Mouse (Mus musculus) forebrain, embryonic 13.5 days (tissue): ENCODE results near the gene Dlgap1. TPM values are rescaled to one million over a fixed set of nuclear protein-coding genes. Genes with fewer than 3 reads are reported as not detected.

Experiments used
- ATAC-seq: fragments of 200-750 bp; cut with Nextera tagmentation; 2 replicates; pipeline ENCODE4 v1.8.0; 2017
- H3K27ac ChIP-seq: fragments of 300-500 bp; sonication (generic); 2 replicates; pipeline ENCODE4 v1.5.1; 2015; ENCODE audit warnings: inconsistent platforms, mild to moderate bottlenecking, moderate library complexity
- H3K27me3 ChIP-seq: fragments of 300-500 bp; sonication (generic); 2 replicates; pipeline ENCODE4 v1.6.1; 2015; ENCODE audit warnings: mild to moderate bottlenecking, inconsistent platforms
- H3K36me3 ChIP-seq: fragments of 300-500 bp; sonication (generic); 2 replicates; pipeline ENCODE4 v1.6.1; 2015; ENCODE audit warnings: mild to moderate bottlenecking, inconsistent platforms; ENCODE audit not compliant: poor library complexity, severe bottlenecking
- H3K4me1 ChIP-seq: fragments of 300-500 bp; sonication (generic); 2 replicates; pipeline ENCODE4 v1.6.1; 2015; ENCODE audit warnings: inconsistent platforms
- H3K4me2 ChIP-seq: fragments of 300-500 bp; sonication (generic); 2 replicates; pipeline ENCODE4 v1.6.1; 2015; ENCODE audit warnings: inconsistent platforms, mild to moderate bottlenecking, moderate library complexity
- H3K4me3 ChIP-seq: fragments of 300-500 bp; sonication (generic); 2 replicates; pipeline ENCODE4 v1.5.1; 2015; ENCODE audit warnings: mild to moderate bottlenecking, inconsistent platforms
- H3K9ac ChIP-seq: fragments of 300-500 bp; sonication (generic); 2 replicates; pipeline ENCODE4 v1.6.1; 2015; ENCODE audit warnings: mild to moderate bottlenecking, inconsistent platforms
- H3K9me3 ChIP-seq: fragments of 300-500 bp; sonication (generic); replicated peaks from 2 replicates; pipeline ENCODE4 v1.6.1; 2016; ENCODE audit warnings: inconsistent platforms
- WGBS: fragments of 180-500 bp; shearing (Covaris S2); methylation state at CpG from one replicate; pipeline ENCODE4 v1.1.7; 2015; 5-methylcytosine and 5-hydroxymethylcytosine counted together
- polyA plus RNA-seq: library from polyadenylated mRNA; unstranded; fragments of >200 nt; fragmentation: Nextera tagmentation; extraction: Ambion mirVana; gene quantifications from 2 replicates; pipeline ENCODE4 v1.2.1, GENCODE M21; 2015

Gene Dlgap1
- polyA plus RNA-seq, 1 experiment from 2014 or later: 9.3 TPM

GRCm38 (mm10) chr17:70613897-70614296 is 645.0 kb downstream of the Dlgap1 start:
- Histone ChIP-seq H3K4me2 (no peak overlapping the region), H3K9ac (no peak overlapping the region), H3K27me3 (no peaks in the 10 kb centered on the region), H3K36me3 (no peaks in the 10 kb centered on the region), H3K27ac (no peak overlapping the region), H3K9me3 (no peaks in the 10 kb centered on the region), H3K4me3 (no peak overlapping the region), H3K4me1 (no peaks in the 10 kb centered on the region)
- WGBS: 92% methylated on average over 7 of the region's 7 CpGs
- no peak for ATAC-seq

- no peak overlapping the region for H3K9ac ChIP-seq
- no peaks in the 10 kb centered on the region for H3K27me3 ChIP-seq
- H3K4me3 ChIP-seq: no peak overlapping the region
- no peaks in the 10 kb centered on the region for H3K36me3 ChIP-seq
- no peaks in the 10 kb centered on the region for H3K9me3 ChIP-seq
- no peaks in the 10 kb centered on the region for H3K4me1 ChIP-seq
- no peak overlapping the region for H3K27ac ChIP-seq
- 79% methylated on average over 5 of the region's 5 CpGs for WGBS
- no peak overlapping the region for H3K4me2 ChIP-seq
- ATAC-seq: peak; percentile 13; the same call in 1 of the 2 replicates
Measured at GRCm38 (mm10) chr17:70614407-70615060, 645.7 kb downstream of the Dlgap1 start.

- no peaks in the 10 kb centered on the region for H3K9me3 ChIP-seq
- ATAC-seq: no peak
- no peak overlapping the region for H3K4me3 ChIP-seq
- 68% methylated on average over 8 of the region's 8 CpGs for WGBS
- H3K27ac ChIP-seq: no peak overlapping the region
- H3K27me3 ChIP-seq: no peaks in the 10 kb centered on the region
- H3K4me1 ChIP-seq: no peaks in the 10 kb centered on the region
- no peak overlapping the region for H3K9ac ChIP-seq
- H3K36me3 ChIP-seq: no peaks in the 10 kb centered on the region
- H3K4me2 ChIP-seq: no peak overlapping the region
Measured at GRCm38 (mm10) chr17:70622493-70622892, 653.6 kb downstream of the Dlgap1 start.

- Histone ChIP-seq H3K27ac (no peak overlapping the region), H3K36me3 (no peaks in the 10 kb centered on the region), H3K27me3 (no peaks in the 10 kb centered on the region), H3K9me3 (no peaks in the 10 kb centered on the region), H3K4me1 (peaks cover 9% of the 10 kb centered on the region), H3K4me2 (no peak overlapping the region), H3K4me3 (no peak overlapping the region), H3K9ac (no peak overlapping the region)
- ATAC-seq: no peak
- WGBS: 95% methylated on average over 9 of the region's 9 CpGs
Measured at GRCm38 (mm10) chr17:70626396-70626795, 657.5 kb downstream of the Dlgap1 start.

GRCm38 (mm10) chr17:70626925-70627324 is 658.1 kb downstream of the Dlgap1 start:
- WGBS: 87% methylated on average over 6 of the region's 6 CpGs
- ATAC-seq: no peak

GRCm38 (mm10) chr17:70629653-70630378 is 660.9 kb downstream of the Dlgap1 start:
- Histone ChIP-seq H3K9ac (no peak overlapping the region), H3K4me1 (peaks cover 9% of the 10 kb centered on the region), H3K27me3 (no peaks in the 10 kb centered on the region), H3K9me3 (no peaks in the 10 kb centered on the region), H3K36me3 (no peaks in the 10 kb centered on the region), H3K27ac (no peak overlapping the region), H3K4me3 (no peak overlapping the region), H3K4me2 (no peak overlapping the region)
- ATAC-seq: peak; percentile 19; the same call in 1 of the 2 replicates
- WGBS: 62% methylated on average over 6 of the region's 6 CpGs

More at GRCm38 (mm10) chr17:70626925-70627324, 658.1 kb downstream of the Dlgap1 start:
- Histone ChIP-seq H3K9ac (no peak overlapping the region), H3K4me3 (no peak overlapping the region), H3K36me3 (no peaks in the 10 kb centered on the region), H3K4me1 (peaks cover 9% of the 10 kb centered on the region), H3K27me3 (no peaks in the 10 kb centered on the region), H3K9me3 (no peaks in the 10 kb centered on the region), H3K4me2 (no peak overlapping the region), H3K27ac (no peak overlapping the region)

- Histone ChIP-seq H3K27ac (peak overlapping the region; percentile 25), H3K9ac (no peak overlapping the region), H3K4me3 (no peak overlapping the region), H3K9me3 (no peaks in the 10 kb centered on the region), H3K27me3 (no peaks in the 10 kb centered on the region), H3K4me2 (peak overlapping the region; percentile 42), H3K36me3 (no peaks in the 10 kb centered on the region), H3K4me1 (peaks cover 9% of the 10 kb centered on the region)
- 9% methylated on average over 9 of the region's 9 CpGs for WGBS
- ATAC-seq: peak; percentile 93
Measured at GRCm38 (mm10) chr17:70633181-70633944, 664.5 kb downstream of the Dlgap1 start.

- H3K4me1 ChIP-seq: no peaks in the 10 kb centered on the region
Measured at GRCm38 (mm10) chr17:70643211-70643610, 674.3 kb downstream of the Dlgap1 start.

GRCm38 (mm10) chr17:70646641-70647040 is 677.8 kb downstream of the Dlgap1 start:
- H3K4me2 ChIP-seq: no peak overlapping the region
- no peak overlapping the region for H3K27ac ChIP-seq
- no peaks in the 10 kb centered on the region for H3K4me1 ChIP-seq
- no peak overlapping the region for H3K9ac ChIP-seq
- no peaks in the 10 kb centered on the region for H3K27me3 ChIP-seq
- H3K9me3 ChIP-seq: peaks cover 7% of the 10 kb centered on the region
- 62% methylated on average over 4 of the region's 4 CpGs for WGBS
- no peak for ATAC-seq
- H3K4me3 ChIP-seq: no peak overlapping the region
- H3K36me3 ChIP-seq: no peaks in the 10 kb centered on the region

More at GRCm38 (mm10) chr17:70643211-70643610, 674.3 kb downstream of the Dlgap1 start:
- Histone ChIP-seq H3K36me3 (no peaks in the 10 kb centered on the region), H3K27me3 (no peaks in the 10 kb centered on the region), H3K27ac (no peak overlapping the region), H3K9me3 (no peaks in the 10 kb centered on the region; the same call in 1 of the 2 replicates), H3K4me2 (no peak overlapping the region), H3K9ac (no peak overlapping the region), H3K4me3 (no peak overlapping the region)
- ATAC-seq: no peak
- 79% methylated on average over 1 of the region's 1 CpGs for WGBS

- no peaks in the 10 kb centered on the region for H3K4me1 ChIP-seq
- H3K4me2 ChIP-seq: no peak overlapping the region
- H3K9ac ChIP-seq: no peak overlapping the region
- no peak for ATAC-seq
- no peak overlapping the region for H3K4me3 ChIP-seq
- no peaks in the 10 kb centered on the region for H3K27me3 ChIP-seq
- no peaks in the 10 kb centered on the region for H3K36me3 ChIP-seq
- H3K9me3 ChIP-seq: no peaks in the 10 kb centered on the region
- no peak overlapping the region for H3K27ac ChIP-seq
- 89% methylated on average over 3 of the region's 3 CpGs for WGBS
Measured at GRCm38 (mm10) chr17:70661382-70661781, 692.5 kb downstream of the Dlgap1 start.

GRCm38 (mm10) chr17:70663992-70664391 is 695.1 kb downstream of the Dlgap1 start:
- H3K4me2 ChIP-seq: no peak overlapping the region
- H3K9ac ChIP-seq: no peak overlapping the region
- H3K4me1 ChIP-seq: no peaks in the 10 kb centered on the region
- no peak overlapping the region for H3K27ac ChIP-seq
- no peaks in the 10 kb centered on the region for H3K9me3 ChIP-seq
- H3K36me3 ChIP-seq: no peaks in the 10 kb centered on the region
- no peaks in the 10 kb centered on the region for H3K27me3 ChIP-seq
- no peak overlapping the region for H3K4me3 ChIP-seq
- WGBS: 84% methylated on average over 6 of the region's 6 CpGs
- no peak for ATAC-seq

- no peak overlapping the region for H3K9ac ChIP-seq
- no peak overlapping the region for H3K27ac ChIP-seq
- no peak overlapping the region for H3K4me2 ChIP-seq
- H3K4me3 ChIP-seq: no peak overlapping the region
- no peaks in the 10 kb centered on the region for H3K4me1 ChIP-seq
- ATAC-seq: no peak
- no peaks in the 10 kb centered on the region for H3K36me3 ChIP-seq
- H3K27me3 ChIP-seq: no peaks in the 10 kb centered on the region
- no peaks in the 10 kb centered on the region for H3K9me3 ChIP-seq
Measured at GRCm38 (mm10) chr17:70664484-70665040, 695.7 kb downstream of the Dlgap1 start.
